Mouse (Mus musculus) brain, embryonic 14.5 days (tissue): Measurements from ENCODE around the gene 1700025G04Rik. TPM values are rescaled to one million over a fixed set of nuclear protein-coding genes. Genes with fewer than 3 reads are reported as not detected.

Experiments used
- DNase-seq: peaks from one replicate; pipeline ENCODE4 v3.0.0-alpha.2; 2011; ENCODE audit warnings: low read depth
- CTCF ChIP-seq: fragments of 200-500 bp; IDR thresholded peaks from 2 replicates; pipeline ENCODE4 v1.5.1; 2012; ENCODE audit warnings: inconsistent platforms, mild to moderate bottlenecking, moderate library complexity, borderline replicate concordance; ENCODE audit not compliant: insufficient read depth, insufficient read length; ENCODE audit errors: extremely low read depth
- POLR2A ChIP-seq: fragments of 200-500 bp; IDR thresholded peaks from 2 replicates; pipeline ENCODE4 v1.6.1; 2012; ENCODE audit warnings: mild to moderate bottlenecking, inconsistent platforms, borderline replicate concordance; ENCODE audit not compliant: poor library complexity, insufficient read depth, insufficient read length, severe bottlenecking; ENCODE audit errors: extremely low read depth
- polyA plus RNA-seq: library from polyadenylated mRNA; depleted of rRNA; stranded (reverse); fragments of >200 nt; gene quantifications from 2 replicates; pipeline ENCODE4 v1.2.3, GENCODE M21; 2012

The 1700025G04Rik gene
- polyA plus RNA-seq, 1 experiment = 26.3 TPM

DNA sequence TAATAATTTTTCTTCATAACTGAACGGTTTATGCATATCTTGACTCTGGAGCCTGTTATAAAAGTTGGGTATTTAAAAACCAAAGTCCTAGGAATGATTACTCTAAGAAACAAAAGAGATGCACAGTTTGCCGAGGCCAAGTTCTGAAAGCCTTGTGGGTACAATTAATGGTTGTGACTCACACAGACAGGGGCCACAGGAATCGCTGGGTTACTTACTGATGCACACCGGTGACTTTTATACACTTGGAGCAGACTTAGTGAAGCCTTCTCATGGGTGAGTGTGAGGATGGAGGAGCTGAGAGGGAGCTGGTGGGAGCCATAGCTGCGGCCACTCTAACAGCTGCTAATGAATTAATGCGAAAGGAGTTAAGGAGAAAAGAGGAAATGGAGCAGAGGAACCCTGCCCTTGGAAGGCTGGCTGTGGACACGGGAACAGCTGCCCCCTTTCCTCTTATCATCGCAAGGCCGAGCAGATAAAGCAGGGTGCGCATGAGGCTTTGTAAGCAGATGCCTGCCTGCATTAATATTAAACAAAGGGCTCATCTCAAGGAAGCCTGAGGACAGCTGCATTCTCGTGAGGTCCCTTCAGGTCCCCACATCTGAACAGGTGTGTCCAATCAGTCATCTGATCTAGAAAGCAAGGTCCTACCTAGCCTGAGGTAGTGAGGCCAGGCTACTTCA is 146.8 kb downstream of the 1700025G04Rik start:
- peak; percentile 68 for DNase-seq

DNA sequence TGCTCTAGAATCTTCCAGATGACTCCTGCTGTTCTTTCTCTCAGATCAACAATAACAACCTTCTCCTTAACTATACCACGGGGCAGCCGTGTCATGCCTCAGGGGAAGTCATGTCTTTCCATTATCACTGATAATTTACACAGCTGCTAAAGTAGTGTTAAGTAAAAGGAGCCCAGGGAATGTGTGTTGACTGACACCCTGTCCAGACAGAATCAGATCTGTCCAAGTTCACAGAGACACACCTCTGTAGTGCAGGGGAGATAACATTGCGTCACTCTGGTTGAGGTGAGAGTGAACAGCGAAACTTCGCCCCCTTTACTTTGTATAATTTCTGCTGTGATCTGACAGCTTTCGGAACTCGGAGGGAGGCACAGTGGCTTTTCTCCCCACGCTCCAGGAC is 149.9 kb downstream of the 1700025G04Rik start:
- no peak for DNase-seq
- TF ChIP-seq CTCF (no peak), POLR2A (no peak)

More for the DNA sequence above, 146.8 kb downstream of the 1700025G04Rik start:
- TF ChIP-seq POLR2A (no peak), CTCF (no peak)

DNA sequence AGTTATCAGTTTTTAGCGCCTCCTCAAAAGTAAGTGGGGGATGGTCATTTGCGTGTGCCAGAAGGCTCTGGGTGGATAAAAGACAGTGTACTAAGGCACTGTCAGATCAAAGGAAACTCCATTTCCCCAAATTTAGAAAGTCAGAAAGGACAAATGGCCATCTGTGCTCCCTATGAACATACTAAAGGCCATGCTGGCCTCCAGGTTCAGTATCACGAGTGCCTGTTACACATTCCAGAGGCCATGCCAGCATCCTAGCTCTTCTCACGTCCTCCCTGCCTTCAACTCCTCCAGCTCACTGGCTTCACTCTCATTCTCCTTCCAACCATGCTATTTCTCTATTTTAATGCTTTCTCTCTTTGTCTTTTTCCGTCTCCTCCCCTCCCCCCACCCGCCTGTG is 150.4 kb downstream of the 1700025G04Rik start:
- TF ChIP-seq POLR2A (no peak), CTCF (no peak)
- no peak for DNase-seq

DNA sequence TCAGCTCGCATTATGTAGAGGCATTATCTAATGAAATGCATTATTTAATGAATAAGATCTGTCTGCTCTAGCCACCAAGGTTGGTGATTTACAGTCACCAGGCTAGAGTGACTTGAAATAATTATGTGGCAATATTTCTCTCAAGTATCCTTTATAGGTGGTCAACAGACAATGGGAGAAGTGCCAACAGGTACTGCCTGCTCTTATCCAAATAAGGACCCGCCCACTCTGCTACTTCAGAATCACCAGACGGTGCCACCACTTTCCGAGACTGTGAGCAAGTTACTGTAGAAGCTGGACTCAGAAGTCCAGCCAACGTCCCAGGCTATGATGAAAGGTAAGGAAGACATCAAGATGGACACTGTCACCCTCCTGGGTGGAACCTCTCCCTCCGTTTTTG is 156.3 kb downstream of the 1700025G04Rik start:
- no peak for DNase-seq
- TF ChIP-seq CTCF (no peak), POLR2A (no peak)

DNA sequence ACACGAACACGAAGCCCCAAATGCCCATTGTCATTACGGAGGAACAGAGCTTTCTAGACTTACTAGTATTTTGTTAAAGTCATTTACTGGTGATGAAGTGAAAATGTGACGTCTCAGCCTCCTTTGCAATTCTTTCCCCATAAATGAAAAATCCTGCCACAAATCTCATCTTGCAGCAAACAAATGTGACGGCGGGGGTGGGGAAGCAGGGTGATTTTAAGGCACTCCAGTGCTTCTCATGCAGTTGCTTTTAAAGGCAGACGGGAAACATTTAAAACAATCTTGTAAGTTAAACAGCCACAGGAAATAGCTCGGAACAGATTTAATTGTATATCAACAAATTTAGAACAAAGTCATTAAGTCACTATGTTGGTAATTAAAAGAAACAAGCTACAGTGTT is 163.1 kb downstream of the 1700025G04Rik start:
- DNase-seq = no peak
- no peak for TF ChIP-seq POLR2A
- no peak for TF ChIP-seq CTCF

DNA sequence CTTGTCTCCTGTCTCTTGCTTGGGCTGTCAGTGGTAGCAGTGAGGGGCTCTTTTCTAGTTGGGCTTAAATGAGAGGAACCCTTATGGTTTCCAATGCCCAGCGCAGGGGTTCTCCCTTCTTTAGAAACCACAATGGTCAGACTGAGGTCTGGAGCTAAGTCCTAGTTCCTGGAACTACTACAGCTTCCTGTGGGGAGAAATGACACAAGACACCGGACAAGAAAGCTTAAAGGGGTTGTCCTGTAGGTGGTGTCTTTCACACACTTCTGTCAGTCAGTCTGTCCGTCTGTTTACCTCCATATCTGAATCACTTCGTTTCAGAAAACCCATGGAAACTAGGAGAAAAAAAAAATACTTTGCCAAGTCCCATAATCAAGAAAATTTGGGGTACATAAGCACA is 163.8 kb downstream of the 1700025G04Rik start:
- no peak for DNase-seq

DNA sequence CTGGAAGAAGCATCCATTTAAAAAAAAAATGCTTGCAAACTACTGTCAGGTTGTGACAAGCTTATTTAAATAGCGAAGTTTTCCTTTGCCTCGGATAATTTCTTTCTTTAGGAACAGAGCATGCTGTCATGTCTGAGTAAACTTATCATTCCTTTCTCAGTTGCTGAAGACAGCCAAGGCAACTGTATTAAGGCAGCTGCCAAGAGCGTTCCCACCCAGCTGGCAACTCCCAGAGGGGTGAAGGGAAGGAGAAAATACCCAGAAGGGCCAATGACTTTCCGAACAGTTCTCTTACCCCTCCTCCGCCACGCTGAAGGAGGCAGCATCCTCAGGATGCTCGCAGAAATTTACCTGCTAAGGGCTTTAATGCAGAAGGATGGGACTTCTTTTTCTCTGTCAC is 164.2 kb downstream of the 1700025G04Rik start:
- TF ChIP-seq POLR2A (no peak), CTCF (no peak)
- DNase-seq = peak; percentile 69

More for the DNA sequence above, 163.8 kb downstream of the 1700025G04Rik start:
- TF ChIP-seq CTCF = no peak

DNA sequence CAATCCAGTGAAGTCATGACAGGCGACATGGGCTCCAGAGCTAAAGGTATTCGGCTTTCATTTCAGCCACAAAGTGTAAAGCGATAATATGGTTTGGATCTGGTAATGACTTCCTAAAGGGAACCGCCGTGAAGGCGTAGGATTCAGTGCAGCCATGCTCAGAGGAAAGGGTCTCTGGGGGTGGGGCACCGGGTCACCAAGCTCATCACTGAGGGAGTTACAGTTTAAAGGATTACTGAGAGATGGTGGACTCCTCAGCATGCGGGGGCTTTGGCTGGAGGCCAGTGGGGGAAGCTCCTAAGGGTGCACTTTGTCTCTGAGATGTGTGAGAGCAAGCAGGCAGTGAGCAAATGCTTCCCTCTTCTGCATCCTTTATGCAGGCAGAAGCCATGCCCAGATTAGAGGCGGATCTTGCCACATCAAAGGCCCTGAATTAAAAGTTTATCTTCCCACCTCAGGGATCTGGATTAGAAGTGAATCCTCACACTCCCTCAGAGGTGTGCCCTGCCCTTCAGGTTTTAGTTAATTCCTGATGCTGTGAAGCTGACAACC is 171.0 kb downstream of the 1700025G04Rik start:
- DNase-seq = peak; percentile 46
- TF ChIP-seq CTCF = no peak
- no peak for TF ChIP-seq POLR2A

DNA sequence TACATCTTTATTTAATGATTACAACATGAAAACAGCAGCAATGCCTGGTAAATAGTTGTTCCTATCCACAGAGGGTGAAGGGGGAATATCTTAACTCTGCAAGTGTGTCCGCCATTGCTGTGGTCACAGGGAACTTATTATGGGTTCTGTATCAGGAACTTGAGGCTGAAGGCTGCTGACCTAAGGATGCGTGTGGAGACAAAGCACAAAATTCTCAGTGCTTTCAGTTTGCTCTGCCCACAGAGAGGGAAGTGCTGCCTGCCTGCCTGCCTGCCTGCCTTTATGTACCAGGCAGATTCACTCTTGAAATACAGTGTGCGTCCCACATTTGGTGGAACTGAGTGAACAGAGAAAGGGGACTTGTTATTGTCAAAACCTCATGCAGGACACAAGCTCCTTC is 172.2 kb downstream of the 1700025G04Rik start:
- TF ChIP-seq CTCF = no peak
- no peak for TF ChIP-seq POLR2A
- DNase-seq = no peak

DNA sequence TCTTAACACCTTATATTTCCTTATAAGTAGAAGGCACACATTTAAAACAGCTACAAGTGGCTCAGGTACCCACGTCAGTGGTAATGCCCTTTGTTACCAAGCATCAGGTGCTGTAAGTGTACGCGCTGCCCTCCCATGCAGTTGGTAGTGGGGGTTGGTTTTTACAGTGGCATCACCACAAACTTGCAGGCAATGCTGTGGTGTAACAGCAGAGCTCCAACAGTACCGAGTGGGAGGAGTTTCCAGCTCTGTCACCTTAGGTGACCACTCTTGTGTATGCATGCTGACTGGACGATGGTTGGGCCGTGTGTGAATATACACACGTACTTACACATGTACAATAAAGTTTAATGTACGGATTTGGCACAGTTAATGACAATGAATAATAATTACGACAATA is 175.4 kb downstream of the 1700025G04Rik start:
- no peak for DNase-seq
- TF ChIP-seq POLR2A = no peak
- no peak for TF ChIP-seq CTCF

DNA sequence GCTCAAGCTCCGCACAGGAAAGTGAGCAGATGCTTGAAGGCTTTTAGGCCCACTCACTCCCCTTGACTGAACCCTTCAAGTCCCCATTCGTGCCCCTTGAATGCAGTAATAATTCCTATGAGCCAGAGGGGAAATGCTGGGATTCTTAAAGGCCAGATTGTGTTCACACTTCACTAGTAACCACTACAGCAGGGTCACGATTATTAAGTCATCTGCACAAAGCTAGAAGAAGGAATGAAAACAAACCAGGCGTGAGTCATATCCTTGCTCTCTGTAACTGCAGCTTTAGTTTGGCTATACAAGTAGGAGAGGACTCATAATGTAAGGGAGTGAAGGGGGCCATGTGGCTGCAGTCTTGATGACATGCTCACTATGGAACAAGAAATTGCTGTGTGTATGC is 182.9 kb downstream of the 1700025G04Rik start:
- DNase-seq = no peak
- no peak for TF ChIP-seq CTCF
- no peak for TF ChIP-seq POLR2A

DNA sequence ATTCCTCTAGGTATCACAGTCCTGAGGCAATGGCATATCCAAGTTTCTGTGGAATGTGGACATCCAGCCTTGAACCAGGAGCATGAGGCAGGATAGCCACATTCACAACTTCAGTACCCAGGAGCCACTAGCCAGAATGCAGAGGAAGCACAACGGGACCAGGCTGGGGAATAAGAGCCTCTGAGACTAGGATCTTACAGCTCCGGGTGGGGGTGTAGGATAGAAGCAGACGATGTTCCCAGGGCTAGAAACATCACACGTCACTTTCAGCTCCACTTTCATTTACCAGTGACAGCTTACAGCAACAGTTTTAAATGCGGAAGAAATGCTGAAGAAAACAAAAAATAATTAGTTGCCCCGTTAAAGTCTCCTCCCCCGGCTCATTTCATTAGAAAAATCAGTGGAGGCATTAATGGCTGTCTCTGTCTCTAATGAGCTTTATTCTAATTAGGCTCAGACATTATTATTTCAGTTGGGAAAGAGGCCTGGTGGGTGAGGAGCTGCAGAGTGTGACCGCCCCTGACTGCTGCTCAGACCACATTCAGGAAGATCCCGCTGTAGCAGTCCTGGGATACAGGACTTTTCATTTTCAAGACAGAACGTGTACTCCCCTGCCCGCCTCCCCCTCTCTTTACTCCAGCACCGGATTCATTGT is 189.1 kb downstream of the 1700025G04Rik start:
- TF ChIP-seq POLR2A = no peak
- no peak for TF ChIP-seq CTCF
- DNase-seq = peak; percentile 83
